Mouse (Mus musculus): ENCODE measurements around the gene Orc3. TPM values are rescaled to one million over a fixed set of nuclear protein-coding genes. Genes with fewer than 3 reads are reported as not detected.

Orc3 gene
- 98.1 TPM for total RNA-seq (2023)

GRCm38 (mm10) chr4:34614630-34615094 lies at the start of gene Orc3, which contains the start of gene Rars2:
TSS of gene Orc3 (minus strand) at chr4:34614944.
TSS of gene Rars2 (plus strand) at chr4:34614957.

GRCm38 (mm10) chr4:34550748-34551097 lies 64.0 kb downstream of the Orc3 start, which contains the start of gene Akirin2:
TSS of gene Akirin2 (plus strand) at chr4:34550937.

Other genes with a start within 250 kb of the Orc3 start
- gene Akirin2, start 64.0 kb downstream of the Orc3 start, total RNA-seq (2023), result 69.6 TPM
- 15.2 TPM for gene Rars2, start within 50 bp of the Orc3 start, total RNA-seq (2023)
- gene Slc35a1, start 72.5 kb upstream of the Orc3 start, total RNA-seq (2023), result 13.5 TPM
- gene Cfap206, start 115.3 kb upstream of the Orc3 start, total RNA-seq (2023), result not detected
- not detected for gene Gm136, start 141.3 kb upstream of the Orc3 start, total RNA-seq (2023)
- gene Smim8, start 163.5 kb upstream of the Orc3 start, total RNA-seq (2023), result 14.4 TPM